Mouse (Mus musculus): ENCODE data around the gene Ap1g2. TPM values are rescaled to one million over a fixed set of nuclear protein-coding genes. Genes with fewer than 3 reads are reported as not detected.

Ap1g2 gene
- total and polyA plus RNA-seq, 2 experiments from 2014 or later: 3.9 to 5.7 TPM

GRCm38 (mm10) chr14:55085324-55086008, 20.9 kb downstream of the Ap1g2 start:
- H3K27me3 ChIP-seq (ENCODE audit: control insufficient read depth, insufficient read depth, low read length): no peaks in the 10 kb centered on the region
- TF ChIP-seq EP300 (IDR thresholded peaks at IDR 0.05; ENCODE audit: low read depth): no peak
- no peak for TF ChIP-seq CTCF (IDR thresholded peaks at IDR 0.05; ENCODE audit: low read depth)
- H3K4me2 ChIP-seq (ENCODE audit: low read depth, low read length): no peak overlapping the region
- no peak overlapping the region for H3K27ac ChIP-seq (ENCODE audit: low read depth)
- H3K4me1 ChIP-seq (ENCODE audit: control insufficient read depth, insufficient read depth): peaks cover 24% of the 10 kb centered on the region
- no peaks in the 10 kb centered on the region for H3K9me3 ChIP-seq (replicated peaks; ENCODE audit: control insufficient read depth, low read length)
- no peaks in the 10 kb centered on the region for H3K36me3 ChIP-seq (replicated peaks; ENCODE audit: control insufficient read depth, insufficient read depth, low read length)
- H3K4me3 ChIP-seq (ENCODE audit: low read depth, low read length): no peak overlapping the region
- ATAC-seq (ENCODE audit: insufficient read depth, low read depth) (no peak), DNase-seq (ENCODE audit: low spot score) (no peak)
- WGBS: 65% methylated on average over 9 of the region's 9 CpGs
- H3K9ac ChIP-seq (replicated peaks; ENCODE audit: low read depth, low read length): no peak overlapping the region

- no peaks in the 10 kb centered on the region for H3K36me3 ChIP-seq (replicated peaks; ENCODE audit: control insufficient read depth, insufficient read depth, low read length)
- 0 out of 2 replicates have a peak, but pooled peaks cover 6% of the 10 kb centered on the region for H3K27me3 ChIP-seq (ENCODE audit: control insufficient read depth, insufficient read depth, low read length)
- no peak overlapping the region for H3K27ac ChIP-seq (ENCODE audit: low read depth)
- H3K4me2 ChIP-seq (ENCODE audit: low read depth, low read length): no peak overlapping the region
- peaks cover 26% of the 10 kb centered on the region for H3K4me1 ChIP-seq (ENCODE audit: control insufficient read depth, insufficient read depth)
- WGBS: 59% methylated on average over 6 of the region's 6 CpGs
- ATAC-seq (ENCODE audit: insufficient read depth, low read depth): no peak
- H3K9me3 ChIP-seq (replicated peaks; ENCODE audit: control insufficient read depth, low read length): no peaks in the 10 kb centered on the region
- H3K9ac ChIP-seq (replicated peaks; ENCODE audit: low read depth, low read length): no peak overlapping the region
- no peak overlapping the region for H3K4me3 ChIP-seq (ENCODE audit: low read depth, low read length)
- DNase-seq (ENCODE audit: low spot score): no peak
- TF ChIP-seq CTCF (IDR thresholded peaks at IDR 0.05; ENCODE audit: low read depth): no peak
- TF ChIP-seq EP300 (IDR thresholded peaks at IDR 0.05; ENCODE audit: low read depth): no peak
Observed at GRCm38 (mm10) chr14:55083481-55083880, 22.9 kb downstream of the Ap1g2 start.

GRCm38 (mm10) chr14:55081105-55081504, 25.3 kb downstream of the Ap1g2 start:
- ATAC-seq (ENCODE audit: insufficient read depth, low read depth) (no peak), DNase-seq (ENCODE audit: low spot score) (no peak)
- Histone ChIP-seq H3K9ac (replicated peaks; ENCODE audit: low read depth, low read length) (no peak overlapping the region), H3K4me2 (ENCODE audit: low read depth, low read length) (no peak overlapping the region), H3K27ac (ENCODE audit: low read depth) (no peak overlapping the region), H3K27me3 (ENCODE audit: control insufficient read depth, insufficient read depth, low read length) (peaks cover 19% of the 10 kb centered on the region), H3K4me1 (ENCODE audit: control insufficient read depth, insufficient read depth) (peaks cover 13% of the 10 kb centered on the region), H3K4me3 (ENCODE audit: low read depth, low read length) (no peak overlapping the region), H3K36me3 (replicated peaks; ENCODE audit: control insufficient read depth, insufficient read depth, low read length) (no peaks in the 10 kb centered on the region), H3K9me3 (replicated peaks; ENCODE audit: control insufficient read depth, low read length) (no peaks in the 10 kb centered on the region)
- TF ChIP-seq CTCF (IDR thresholded peaks at IDR 0.05; ENCODE audit: low read depth): no peak
- TF ChIP-seq EP300 (IDR thresholded peaks at IDR 0.05; ENCODE audit: low read depth): no peak
- WGBS: 34% methylated on average over 5 of the region's 5 CpGs

- H3K4me3 ChIP-seq (ENCODE audit: low read depth, low read length): no peak overlapping the region; the same call in 1 of the 2 replicates
- no peak for TF ChIP-seq EP300 (IDR thresholded peaks at IDR 0.05; ENCODE audit: low read depth)
- peak; percentile 80 for TF ChIP-seq CTCF (IDR thresholded peaks at IDR 0.05; ENCODE audit: low read depth)
- no peak overlapping the region for H3K27ac ChIP-seq (ENCODE audit: low read depth)
- no peak overlapping the region for H3K9ac ChIP-seq (replicated peaks; ENCODE audit: low read depth, low read length)
- ATAC-seq (ENCODE audit: insufficient read depth, low read depth) (peak; percentile 57), DNase-seq (ENCODE audit: low spot score) (peak; percentile 55)
- peaks cover 19% of the 10 kb centered on the region for H3K27me3 ChIP-seq (ENCODE audit: control insufficient read depth, insufficient read depth, low read length)
- WGBS: 21% methylated on average over 8 of the region's 8 CpGs
- peak overlapping the region; percentile 41 for H3K4me2 ChIP-seq (ENCODE audit: low read depth, low read length)
- H3K36me3 ChIP-seq (replicated peaks; ENCODE audit: control insufficient read depth, insufficient read depth, low read length): no peaks in the 10 kb centered on the region
- peaks cover 5% of the 10 kb centered on the region; the same call in 1 of the 2 replicates for H3K4me1 ChIP-seq (ENCODE audit: control insufficient read depth, insufficient read depth)
- H3K9me3 ChIP-seq (replicated peaks; ENCODE audit: control insufficient read depth, low read length): no peaks in the 10 kb centered on the region
Observed at GRCm38 (mm10) chr14:55079214-55079970, 27.0 kb downstream of the Ap1g2 start.

- Histone ChIP-seq H3K27me3 (ENCODE audit: control insufficient read depth, insufficient read depth, low read length) (peaks cover 19% of the 10 kb centered on the region), H3K4me3 (ENCODE audit: low read depth, low read length) (peak overlapping the region; percentile 12), H3K9ac (replicated peaks; ENCODE audit: low read depth, low read length) (0 out of 2 replicates have a peak overlapping the region, but pooled peaks have one; percentile 9), H3K27ac (ENCODE audit: low read depth) (no peak overlapping the region), H3K4me2 (ENCODE audit: low read depth, low read length) (peak overlapping the region; percentile 41), H3K36me3 (replicated peaks; ENCODE audit: control insufficient read depth, insufficient read depth, low read length) (no peaks in the 10 kb centered on the region), H3K4me1 (ENCODE audit: control insufficient read depth, insufficient read depth) (peaks cover 5% of the 10 kb centered on the region; the same call in 1 of the 2 replicates), H3K9me3 (replicated peaks; ENCODE audit: control insufficient read depth, low read length) (no peaks in the 10 kb centered on the region)
- no peak for ATAC-seq (ENCODE audit: insufficient read depth, low read depth)
- 14% methylated on average over 23 of the region's 23 CpGs for WGBS
- no peak for DNase-seq (ENCODE audit: low spot score)
- TF ChIP-seq CTCF (IDR thresholded peaks at IDR 0.05; ENCODE audit: low read depth): no peak
- no peak for TF ChIP-seq EP300 (IDR thresholded peaks at IDR 0.05; ENCODE audit: low read depth)
Observed at GRCm38 (mm10) chr14:55078366-55078989, 27.9 kb downstream of the Ap1g2 start.

Measured in heart, postnatal 0 days (tissue).